Mouse (Mus musculus) embryonic fibroblast, embryonic 13.5 days (primary cell): ENCODE measurements around the gene Gp1ba.

Source experiments
- CTCF ChIP-seq: IDR thresholded peaks from 2 replicates; pipeline ENCODE4 v1.5.1; 2011; ENCODE audit warnings: mild to moderate bottlenecking, control low read depth, low read length, moderate library complexity, borderline replicate concordance; ENCODE audit not compliant: insufficient read depth
- POLR2A ChIP-seq: IDR thresholded peaks from 2 replicates; pipeline ENCODE4 v1.6.1; 2011; ENCODE audit warnings: low read depth, mild to moderate bottlenecking, control low read depth, low read length, moderate library complexity

DNA sequence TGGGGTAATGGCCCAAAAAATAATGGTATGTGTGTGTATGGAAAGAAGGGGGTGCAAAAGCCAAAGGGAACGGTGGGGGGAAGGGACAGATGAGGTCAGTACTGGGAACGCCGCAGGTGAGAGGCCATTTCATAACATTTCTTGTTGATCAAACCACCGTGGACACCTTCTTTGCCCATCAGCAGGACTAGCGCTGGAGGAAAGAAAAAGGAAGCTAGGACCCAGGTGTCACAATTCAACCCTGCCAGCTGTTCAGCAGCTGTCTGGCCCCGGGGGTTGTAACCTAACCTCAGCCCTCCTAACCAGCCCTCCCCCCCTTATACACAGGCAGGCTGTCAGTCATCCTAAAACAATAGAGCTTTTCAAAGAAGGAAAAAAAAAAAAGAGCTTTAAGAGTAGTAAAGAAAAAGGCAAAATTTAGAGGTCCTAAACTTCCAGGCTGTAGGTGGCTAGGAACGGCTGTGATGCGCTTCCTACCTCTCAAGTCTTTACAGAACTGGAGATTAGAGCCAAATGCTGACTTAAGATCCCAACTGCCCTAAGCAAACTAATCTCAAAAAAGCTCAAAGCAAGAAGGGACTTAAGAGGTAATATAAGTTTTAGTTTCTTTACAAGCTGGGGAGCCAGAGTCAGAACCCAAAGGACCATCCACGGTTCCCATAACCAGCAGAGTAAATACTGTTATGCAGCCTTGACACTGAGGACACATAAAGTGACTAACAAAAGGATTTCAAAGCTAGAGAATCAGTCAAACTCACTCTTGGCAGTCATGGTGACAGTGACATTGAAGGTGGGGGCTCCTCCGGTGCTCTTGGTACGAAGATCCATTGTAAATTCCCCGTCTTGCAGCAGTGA lies 13.3 kb downstream of the Gp1ba start:
- no peak; the same call in 1 of the 2 replicates for TF ChIP-seq POLR2A
- no peak for TF ChIP-seq CTCF
